Mouse (Mus musculus): ENCODE measurements around the gene RPS10-NUDT3.
A peak's percentile ranks its signal among the peaks of the same experiment; 100 is the strongest.

Gene RPS10-NUDT3

GRCm38 (mm10) chr17:27609576-27609975 is 25.4 kb downstream of the RPS10-NUDT3 start:
- no peak for DNase-seq

DNA sequence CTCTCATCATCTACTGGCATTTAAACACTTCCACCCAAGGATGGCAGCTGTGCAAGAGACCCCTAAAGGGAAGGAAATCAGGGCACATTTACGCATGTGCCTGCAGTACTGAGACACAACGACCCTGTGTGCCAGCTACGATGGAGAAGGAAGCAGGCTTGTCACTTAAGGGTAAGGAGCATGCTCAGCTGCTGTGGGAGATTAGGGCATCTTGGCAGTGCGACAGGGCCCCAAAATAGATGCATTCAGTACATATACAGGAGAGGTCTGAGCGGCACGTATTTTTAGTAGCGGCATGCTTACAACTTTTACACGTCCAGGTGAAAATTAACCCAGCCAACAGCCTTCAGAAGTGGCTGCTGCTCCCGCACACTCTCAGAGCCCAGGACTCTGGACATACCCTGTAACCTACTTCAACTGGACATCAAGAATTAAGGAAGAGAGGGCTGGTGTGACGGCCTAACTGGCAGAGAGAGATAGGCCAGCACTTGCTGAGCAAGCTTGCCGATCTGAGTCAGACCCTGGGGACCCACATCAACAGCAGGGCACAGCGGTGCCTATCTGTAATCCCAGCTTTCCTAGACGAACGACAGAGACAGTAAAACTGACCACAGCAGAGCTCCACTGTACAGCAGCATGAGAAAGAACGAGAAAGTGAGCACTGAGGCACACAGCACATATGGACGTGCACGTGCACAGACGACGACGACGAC is 31.3 kb downstream of the RPS10-NUDT3 start:
- DNase-seq = no peak

GRCm38 (mm10) chr17:27603036-27603435 is 32.0 kb downstream of the RPS10-NUDT3 start:
- DNase-seq = no peak

GRCm38 (mm10) chr17:27600869-27601268 is 34.2 kb downstream of the RPS10-NUDT3 start:
- DNase-seq = no peak

GRCm38 (mm10) chr17:27600286-27600685 is 34.7 kb downstream of the RPS10-NUDT3 start:
- no peak for DNase-seq

GRCm38 (mm10) chr17:27596376-27597190 is 38.4 kb downstream of the RPS10-NUDT3 start:
- no peak for DNase-seq

- DNase-seq = no peak
These were observed 39.2 kb downstream of the RPS10-NUDT3 start for GRCm38 (mm10) chr17:27595659-27596375.

GRCm38 (mm10) chr17:27592565-27592910 is 42.5 kb downstream of the RPS10-NUDT3 start:
- no peak for DNase-seq

DNA sequence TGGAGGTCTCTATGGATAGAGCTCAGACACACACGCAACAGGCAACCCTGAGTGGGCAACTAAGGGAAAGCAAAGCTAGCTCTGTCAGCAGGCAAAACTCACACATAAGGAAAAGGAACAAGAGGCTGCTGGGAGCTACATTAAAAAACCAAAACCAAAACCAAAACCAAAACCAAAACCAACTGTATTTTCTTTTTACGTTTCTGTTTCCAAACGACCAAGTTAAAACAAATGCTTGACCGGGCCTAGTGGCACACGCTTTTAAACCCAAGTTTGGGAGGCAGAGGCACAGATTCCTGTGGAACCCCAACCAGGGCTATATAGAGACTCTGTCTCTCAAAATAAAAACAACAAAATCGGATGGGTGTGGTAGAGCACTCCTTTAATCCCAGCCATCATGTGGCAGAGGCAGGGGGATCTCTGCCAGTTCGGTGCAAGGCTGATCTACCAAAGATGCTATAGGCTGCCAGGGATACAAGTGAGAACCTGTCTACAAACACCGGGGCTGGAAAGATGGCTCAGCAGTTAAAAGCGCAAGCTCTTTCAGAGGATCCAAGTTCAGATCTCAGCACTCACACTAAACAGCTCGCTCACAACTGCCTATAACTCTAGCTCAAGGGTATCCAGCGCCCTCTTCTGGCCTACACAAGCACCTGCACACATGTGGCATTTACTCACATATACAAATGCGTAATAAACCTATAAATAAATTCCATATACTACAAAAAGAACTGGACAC is 43.0 kb downstream of the RPS10-NUDT3 start:
- DNase-seq = no peak

DNA sequence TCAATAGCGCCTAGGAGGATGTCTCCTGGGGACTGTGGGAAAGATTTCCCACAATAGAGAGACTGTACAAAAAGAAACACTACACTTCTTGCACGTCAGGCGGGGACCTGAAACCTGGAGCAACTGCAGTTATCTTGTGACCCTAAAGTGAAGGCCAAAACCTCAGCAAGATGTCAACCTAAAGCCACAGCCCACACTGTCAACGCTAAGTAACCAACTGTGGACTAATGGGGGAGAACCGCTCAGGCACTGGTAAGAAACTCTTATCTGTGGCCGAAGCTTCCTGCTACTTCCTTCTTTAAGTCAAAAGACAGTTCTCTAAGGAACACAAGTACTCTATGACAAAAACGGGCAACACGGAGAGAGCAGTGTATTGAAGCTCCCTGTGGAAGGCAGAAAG is 46.8 kb downstream of the RPS10-NUDT3 start:
- no peak for DNase-seq

DNA sequence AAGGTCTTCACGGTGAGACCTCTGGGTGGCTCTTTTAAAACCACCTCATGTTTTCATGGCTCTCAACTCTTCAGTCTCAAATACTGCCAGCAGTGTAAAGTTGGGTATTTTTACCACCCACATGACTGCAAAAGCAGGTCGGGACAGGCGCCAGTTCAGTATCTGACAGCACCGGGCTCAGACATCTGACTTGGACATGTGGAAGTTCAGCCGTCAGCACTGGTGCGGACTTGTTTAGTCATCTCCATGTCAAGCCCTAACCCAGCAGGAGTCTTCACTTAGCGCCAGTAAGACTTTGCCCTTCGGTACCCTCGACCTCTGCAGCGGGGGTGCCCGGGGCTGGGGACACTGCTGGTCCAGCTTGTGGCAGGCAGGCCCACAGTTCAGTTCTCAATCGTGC is 47.8 kb downstream of the RPS10-NUDT3 start:
- peak; percentile 61 to 85 for DNase-seq

DNA sequence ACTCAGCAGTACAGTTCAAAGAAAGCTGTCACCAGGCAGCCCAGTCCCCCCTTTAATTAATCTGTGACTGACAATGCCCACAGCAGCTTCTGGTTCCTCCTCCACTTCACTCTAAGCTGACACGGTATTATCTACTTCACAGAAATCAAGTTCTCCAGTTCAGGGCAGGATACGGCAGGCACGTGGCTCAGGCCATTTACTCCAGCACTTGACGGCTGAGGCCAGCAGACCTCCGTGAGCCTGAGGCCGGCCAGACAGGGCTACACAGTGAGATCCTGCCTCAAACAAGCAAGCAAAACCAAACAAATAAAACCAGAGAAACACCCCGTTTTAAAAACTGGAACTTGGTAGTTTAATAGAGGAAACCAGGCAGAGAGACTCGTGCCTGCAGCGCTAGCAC is 48.4 kb downstream of the RPS10-NUDT3 start:
- DNase-seq = no peak

DNA sequence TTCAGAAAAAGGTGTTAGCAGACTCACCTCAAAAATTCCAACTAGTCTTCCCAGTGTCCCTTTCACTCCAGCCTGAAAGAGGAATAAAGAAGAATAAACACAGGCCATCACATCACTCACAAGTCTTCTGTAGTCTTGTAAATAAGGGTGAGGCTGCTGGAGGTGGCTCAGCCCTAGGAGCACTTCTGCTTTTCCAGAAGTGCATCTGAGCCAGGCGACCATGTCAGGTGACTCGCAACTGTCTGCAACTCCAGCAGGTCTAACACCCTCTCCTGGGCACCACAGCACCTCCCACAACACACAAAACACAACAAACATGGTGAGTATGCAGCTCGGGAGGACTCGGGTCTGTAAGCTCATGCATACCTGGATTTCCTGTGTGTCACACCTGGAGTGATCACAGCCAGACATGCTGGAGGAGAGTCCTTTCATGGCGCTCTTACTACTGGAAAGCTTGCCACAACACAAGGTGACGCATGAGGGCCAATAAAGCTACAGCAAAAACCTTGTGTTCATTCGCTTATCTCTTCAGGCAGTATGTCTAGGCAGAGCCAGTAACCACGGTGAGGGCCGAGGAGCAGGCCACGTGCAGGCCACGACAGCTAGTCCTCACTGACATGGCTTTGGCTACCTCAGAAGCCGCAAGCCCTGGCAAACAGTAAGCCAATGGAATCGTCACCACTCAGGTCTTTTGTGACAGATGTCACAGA is 51.7 kb downstream of the RPS10-NUDT3 start:
- DNase-seq = no peak

GRCm38 (mm10) chr17:27580392-27581068 is 54.5 kb downstream of the RPS10-NUDT3 start:
- DNase-seq = no peak

- DNase-seq = no peak
These were observed 55.2 kb downstream of the RPS10-NUDT3 start for GRCm38 (mm10) chr17:27579816-27580215.

DNA sequence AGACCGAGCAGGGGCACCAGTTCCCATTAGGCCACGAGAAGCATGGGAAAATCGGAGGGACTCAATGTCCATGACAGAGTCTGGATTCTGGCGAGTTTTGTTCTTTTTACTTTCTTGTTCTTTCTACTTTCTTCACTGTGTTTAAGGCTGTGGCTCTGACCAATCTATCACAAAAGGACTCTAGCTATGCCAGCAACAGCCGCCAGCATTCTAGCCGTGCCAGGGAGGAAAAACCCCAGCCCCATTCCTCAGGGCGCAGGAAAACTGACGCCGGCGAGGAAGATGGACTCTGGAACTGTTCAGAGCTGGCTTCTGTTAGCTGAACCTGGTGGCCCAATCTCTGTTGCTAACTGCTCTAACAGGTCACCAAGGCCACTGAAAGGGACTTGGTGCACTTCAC is 56.5 kb downstream of the RPS10-NUDT3 start:
- no peak for DNase-seq

GRCm38 (mm10) chr17:27577468-27577867 is 57.6 kb downstream of the RPS10-NUDT3 start:
- DNase-seq = peak in 1 of 2 experiments; percentile 49

- no peak for DNase-seq
These were observed 59.0 kb downstream of the RPS10-NUDT3 start for GRCm38 (mm10) chr17:27576056-27576455.

DNA sequence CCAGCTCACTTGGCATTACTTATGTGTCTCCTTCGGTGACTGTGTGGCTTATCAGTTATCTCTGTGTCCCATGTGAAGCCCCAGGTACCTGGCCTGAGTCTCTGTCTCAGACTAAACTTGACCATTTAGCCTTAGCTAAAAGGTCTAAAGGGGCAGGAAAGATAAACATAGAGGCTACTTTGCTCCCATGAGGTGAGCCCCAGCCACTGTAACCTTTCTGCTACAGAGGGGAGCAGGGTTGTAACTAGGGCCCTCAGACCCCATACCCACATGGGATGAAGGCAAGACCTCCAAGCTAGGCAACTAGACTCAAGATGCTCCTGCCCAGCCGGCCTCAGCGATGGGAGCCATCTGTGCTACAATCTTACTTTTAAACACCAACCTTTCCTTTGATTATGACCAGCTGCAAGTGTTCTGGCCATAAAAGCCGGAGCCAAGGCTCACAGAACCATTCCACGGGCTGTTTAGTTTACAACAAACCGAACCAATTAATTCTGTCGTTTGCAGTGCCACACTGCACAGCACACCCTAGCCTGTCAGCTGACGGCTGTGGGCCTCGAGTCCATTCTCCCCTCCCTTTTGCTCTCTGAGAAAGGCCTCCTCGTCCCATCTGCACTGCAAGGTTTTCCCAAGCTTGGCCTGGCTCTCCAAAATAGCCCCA is 59.8 kb downstream of the RPS10-NUDT3 start:
- DNase-seq = no peak

GRCm38 (mm10) chr17:27574470-27575115 is 60.4 kb downstream of the RPS10-NUDT3 start:
- peak; percentile 49 to 76 for DNase-seq
